Mouse (Mus musculus): ENCODE data around the gene Heatr5a. TPM values are rescaled to one million over a fixed set of nuclear protein-coding genes. Genes with fewer than 3 reads are reported as not detected.

The Heatr5a gene
- polyA plus RNA-seq, 1 experiment from 2014 or later: 12.7 TPM

DNA sequence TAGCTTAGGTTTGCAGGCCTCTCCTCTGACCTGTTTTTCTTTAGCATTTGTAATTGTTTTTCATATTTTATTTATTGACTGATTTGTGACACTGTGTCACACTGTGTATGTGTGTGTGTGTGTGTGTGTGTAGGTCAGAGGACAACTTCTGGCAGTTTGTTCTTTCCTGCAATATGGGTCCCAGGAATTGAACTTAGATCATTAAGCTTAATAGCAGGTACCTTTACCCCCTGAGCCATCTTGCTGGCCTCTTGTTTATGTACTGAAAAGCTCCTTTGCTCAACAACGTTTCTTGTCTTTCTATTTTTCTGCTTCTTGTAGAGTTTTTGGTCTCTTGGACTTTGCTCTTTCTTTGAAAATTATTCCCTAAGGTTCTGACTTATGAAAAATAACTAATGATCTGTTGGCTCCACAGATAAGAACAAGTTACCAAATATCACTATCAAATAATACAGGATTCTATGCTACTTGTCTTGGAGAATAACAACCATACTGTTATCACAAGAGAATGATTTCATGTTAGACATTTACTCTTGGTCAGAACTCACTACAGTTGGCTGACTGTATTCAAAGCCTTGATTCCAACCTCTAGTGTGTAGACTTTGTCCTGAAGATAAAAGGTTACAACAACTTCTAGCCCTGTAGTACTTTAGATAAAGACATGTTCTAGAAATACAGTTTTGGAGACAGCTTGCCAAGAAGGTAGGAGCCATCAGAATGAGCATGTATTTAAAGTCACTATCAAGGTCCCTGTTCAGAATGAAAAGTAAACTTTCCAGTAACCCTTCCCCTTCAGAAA lies 24.8 kb upstream of the Heatr5a start:
- WGBS: 83% methylated on average over 1 of the region's 1 CpGs
- H3K27me3 ChIP-seq (ENCODE audit: low read depth, poor library complexity, severe bottlenecking): no peaks in the 10 kb centered on the region
- no peak overlapping the region for H3K4me3 ChIP-seq
- peaks cover 45% of the 10 kb centered on the region for H3K36me3 ChIP-seq
- DNase-seq (ENCODE audit: low spot score): no peak
- no peak overlapping the region for H3K27ac ChIP-seq
- H3K9me3 ChIP-seq (replicated peaks): no peaks in the 10 kb centered on the region
- H3K4me1 ChIP-seq: no peaks in the 10 kb centered on the region

DNA sequence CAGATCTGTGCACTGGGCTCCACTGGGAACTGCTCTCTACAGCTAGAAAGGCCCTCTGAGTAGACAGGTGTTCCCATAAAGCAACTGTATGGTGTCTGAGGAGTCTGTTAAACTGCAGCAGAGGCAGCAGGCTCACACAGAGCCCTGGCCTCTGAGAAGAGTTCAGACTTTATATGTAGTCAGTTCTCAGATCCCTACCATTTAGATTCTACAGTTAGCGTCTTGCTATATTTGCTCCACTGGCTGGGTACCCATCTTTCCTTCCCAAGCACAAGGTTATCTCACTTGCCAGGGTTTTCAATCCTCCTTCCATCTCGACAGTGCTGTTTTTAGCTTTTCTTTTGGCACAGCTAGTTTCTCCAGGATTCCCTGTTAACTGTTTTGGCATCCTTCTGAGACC lies 19.5 kb upstream of the Heatr5a start:
- no peak for DNase-seq (ENCODE audit: low spot score)
- 86% methylated on average over 2 of the region's 2 CpGs for WGBS
- Histone ChIP-seq H3K9me3 (replicated peaks) (no peaks in the 10 kb centered on the region), H3K27me3 (ENCODE audit: low read depth, poor library complexity, severe bottlenecking) (no peaks in the 10 kb centered on the region), H3K4me3 (no peak overlapping the region), H3K4me1 (no peaks in the 10 kb centered on the region), H3K36me3 (peaks cover 20% of the 10 kb centered on the region), H3K27ac (no peak overlapping the region)

DNA sequence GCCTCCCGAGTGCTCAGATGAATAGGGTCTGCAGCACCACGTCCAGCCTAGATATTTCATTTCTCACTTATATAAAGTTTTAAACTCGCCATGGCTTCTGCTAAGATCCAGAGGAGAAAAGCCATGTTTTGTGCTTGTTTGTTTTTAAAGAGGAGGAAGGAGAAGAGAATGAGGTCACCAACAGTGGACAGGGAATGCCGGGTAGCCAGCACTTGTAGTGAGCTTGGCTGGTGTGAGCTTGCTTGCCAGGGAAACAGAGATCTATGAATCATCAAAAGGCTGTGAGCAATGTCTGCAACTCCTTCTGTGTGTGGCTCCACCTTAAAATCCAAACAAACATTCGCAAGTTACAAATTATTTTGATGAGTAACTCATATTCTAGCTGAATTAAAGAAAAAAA lies 17.4 kb upstream of the Heatr5a start:
- 89% methylated on average over 5 of the region's 5 CpGs for WGBS
- H3K4me1 ChIP-seq: no peaks in the 10 kb centered on the region

DNA sequence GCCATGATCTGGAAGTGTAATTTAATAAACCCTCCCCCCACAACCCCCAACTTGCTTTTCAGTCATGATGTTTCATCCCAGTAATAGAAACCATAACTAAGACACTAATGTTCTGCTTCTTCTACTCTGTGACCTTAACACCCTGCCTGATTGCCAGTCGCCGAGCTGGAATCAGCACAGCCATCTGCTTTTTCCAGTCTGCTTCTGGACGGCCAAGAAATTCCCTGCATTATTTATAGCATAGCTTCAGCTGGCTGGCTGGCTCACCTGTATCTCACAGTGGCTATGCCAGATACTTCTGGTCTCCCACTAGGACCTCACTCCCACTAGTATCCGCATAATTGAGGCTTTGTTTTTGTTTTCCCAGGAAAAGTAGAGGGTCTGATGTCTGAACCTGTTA lies 14.7 kb upstream of the Heatr5a start:
- Histone ChIP-seq H3K4me1 (no peaks in the 10 kb centered on the region), H3K27me3 (ENCODE audit: low read depth, poor library complexity, severe bottlenecking) (no peaks in the 10 kb centered on the region), H3K9me3 (replicated peaks) (no peaks in the 10 kb centered on the region), H3K27ac (no peak overlapping the region), H3K4me3 (no peak overlapping the region), H3K36me3 (no peaks in the 10 kb centered on the region)
- DNase-seq (ENCODE audit: low spot score): no peak
- WGBS: 76% methylated on average over 4 of the region's 4 CpGs

More for the DNA sequence above, 17.4 kb upstream of the Heatr5a start:
- Histone ChIP-seq H3K36me3 (no peaks in the 10 kb centered on the region), H3K27ac (no peak overlapping the region), H3K9me3 (replicated peaks) (no peaks in the 10 kb centered on the region), H3K4me3 (no peak overlapping the region), H3K27me3 (ENCODE audit: low read depth, poor library complexity, severe bottlenecking) (no peaks in the 10 kb centered on the region)
- DNase-seq (ENCODE audit: low spot score): no peak

DNA sequence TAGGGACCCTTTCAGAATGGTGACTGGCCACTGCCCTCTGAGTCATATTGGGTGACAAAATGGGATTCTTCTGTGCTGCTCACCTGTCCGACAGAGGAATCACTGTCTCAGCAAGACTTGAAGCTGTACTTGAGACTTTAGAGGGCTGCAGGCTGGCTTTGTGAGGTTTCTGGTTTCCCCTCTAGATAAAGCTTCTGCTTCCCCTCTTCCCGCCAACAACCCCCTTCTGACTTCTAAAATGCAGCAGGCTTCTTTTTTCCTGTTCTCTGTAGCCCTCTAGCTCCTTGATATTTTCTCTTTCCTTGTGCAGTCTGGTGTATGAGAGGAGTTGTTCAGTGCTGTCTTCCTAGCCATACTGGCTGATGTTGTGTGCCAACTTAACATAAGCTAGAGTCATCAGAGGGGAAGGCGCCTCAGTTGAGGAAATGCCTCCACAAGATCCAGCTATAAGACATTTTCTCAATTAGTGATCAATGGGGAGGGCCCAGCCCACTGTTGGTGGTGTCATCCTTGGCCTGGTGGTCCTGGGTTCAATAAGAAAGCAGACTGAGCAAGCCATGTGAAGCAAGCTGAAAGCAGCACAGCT lies 14.1 kb upstream of the Heatr5a start:
- Histone ChIP-seq H3K27ac (no peak overlapping the region), H3K27me3 (ENCODE audit: low read depth, poor library complexity, severe bottlenecking) (no peaks in the 10 kb centered on the region), H3K4me3 (no peak overlapping the region), H3K9me3 (replicated peaks) (no peaks in the 10 kb centered on the region), H3K36me3 (no peaks in the 10 kb centered on the region), H3K4me1 (no peaks in the 10 kb centered on the region)
- no peak for DNase-seq (ENCODE audit: low spot score)
- 88% methylated on average over 3 of the region's 3 CpGs for WGBS

DNA sequence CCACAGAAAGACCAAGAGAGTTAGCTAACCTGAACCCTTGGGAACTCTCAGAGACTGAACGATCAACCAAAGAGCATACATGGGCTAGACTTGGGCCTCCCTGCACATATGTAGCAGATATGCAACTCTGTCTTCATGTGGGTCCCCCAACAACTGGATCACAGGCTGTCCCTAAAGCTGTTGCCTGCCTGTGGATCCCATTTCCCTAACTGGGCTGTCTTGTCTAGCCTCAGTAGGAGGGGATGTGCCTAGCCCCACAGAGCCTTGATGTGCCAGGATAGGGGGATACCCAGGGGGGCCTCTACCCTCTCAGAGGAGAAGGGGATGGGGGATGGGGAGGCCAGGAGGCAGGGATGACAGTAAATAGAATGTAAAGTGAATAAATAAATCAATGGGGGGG lies 12.5 kb upstream of the Heatr5a start:
- Histone ChIP-seq H3K9me3 (replicated peaks) (no peaks in the 10 kb centered on the region), H3K4me1 (no peaks in the 10 kb centered on the region), H3K27me3 (ENCODE audit: low read depth, poor library complexity, severe bottlenecking) (no peaks in the 10 kb centered on the region), H3K27ac (no peak overlapping the region), H3K36me3 (no peaks in the 10 kb centered on the region), H3K4me3 (no peak overlapping the region)
- DNase-seq (ENCODE audit: low spot score): no peak
- WGBS: 94% methylated on average over 1 of the region's 1 CpGs

DNA sequence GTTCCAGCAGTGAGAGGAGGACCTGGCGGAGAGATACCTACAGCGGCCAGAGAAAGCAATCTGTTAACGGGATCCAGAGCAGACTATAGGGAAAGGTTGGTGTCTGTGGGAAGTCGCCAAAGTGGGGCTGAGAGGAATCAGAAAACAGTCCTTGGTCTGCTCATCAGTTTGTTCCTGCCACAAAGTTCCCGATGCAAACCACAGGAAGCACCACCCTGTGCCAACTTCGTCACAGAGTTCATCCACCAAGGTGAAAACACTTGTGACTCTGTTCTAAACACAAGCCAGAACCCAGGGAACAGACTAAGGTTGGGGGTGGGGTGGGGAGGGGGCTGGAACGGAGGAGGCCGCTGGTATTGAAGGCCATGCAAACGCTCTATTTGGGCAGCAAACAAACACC lies 5.4 kb upstream of the Heatr5a start:
- Histone ChIP-seq H3K9me3 (replicated peaks) (no peaks in the 10 kb centered on the region), H3K4me3 (no peak overlapping the region), H3K4me1 (no peaks in the 10 kb centered on the region), H3K36me3 (no peaks in the 10 kb centered on the region), H3K27me3 (ENCODE audit: low read depth, poor library complexity, severe bottlenecking) (no peaks in the 10 kb centered on the region), H3K27ac (no peak overlapping the region)
- WGBS: 80% methylated on average over 9 of the region's 9 CpGs
- DNase-seq (ENCODE audit: low spot score): no peak

DNA sequence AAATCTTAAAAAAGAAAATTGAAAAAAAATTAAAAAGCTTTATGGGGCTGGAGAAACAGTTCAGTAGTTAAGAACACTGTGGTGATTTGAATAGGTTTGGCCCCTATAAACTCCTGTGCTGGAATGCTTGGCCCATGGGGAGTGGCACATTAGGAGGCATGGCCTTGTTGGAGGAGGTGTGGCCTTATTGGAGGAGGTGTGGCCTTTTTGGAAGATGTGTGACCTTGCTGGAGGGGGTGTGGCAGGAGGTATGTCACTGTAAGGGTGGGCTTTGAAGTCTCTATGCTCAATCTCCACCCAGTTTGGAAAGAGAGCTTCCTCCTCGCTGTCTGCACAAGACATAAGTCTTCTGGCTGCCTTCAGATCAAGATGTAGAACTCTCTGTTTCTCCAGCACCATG lies 3.3 kb upstream of the Heatr5a start:
- Histone ChIP-seq H3K4me1 (peaks cover 10% of the 10 kb centered on the region), H3K4me3 (no peak overlapping the region), H3K27ac (no peak overlapping the region), H3K27me3 (ENCODE audit: low read depth, poor library complexity, severe bottlenecking) (no peaks in the 10 kb centered on the region), H3K36me3 (no peaks in the 10 kb centered on the region), H3K9me3 (replicated peaks) (no peaks in the 10 kb centered on the region)
- 83% methylated on average over 1 of the region's 1 CpGs for WGBS
- DNase-seq (ENCODE audit: low spot score): no peak

DNA sequence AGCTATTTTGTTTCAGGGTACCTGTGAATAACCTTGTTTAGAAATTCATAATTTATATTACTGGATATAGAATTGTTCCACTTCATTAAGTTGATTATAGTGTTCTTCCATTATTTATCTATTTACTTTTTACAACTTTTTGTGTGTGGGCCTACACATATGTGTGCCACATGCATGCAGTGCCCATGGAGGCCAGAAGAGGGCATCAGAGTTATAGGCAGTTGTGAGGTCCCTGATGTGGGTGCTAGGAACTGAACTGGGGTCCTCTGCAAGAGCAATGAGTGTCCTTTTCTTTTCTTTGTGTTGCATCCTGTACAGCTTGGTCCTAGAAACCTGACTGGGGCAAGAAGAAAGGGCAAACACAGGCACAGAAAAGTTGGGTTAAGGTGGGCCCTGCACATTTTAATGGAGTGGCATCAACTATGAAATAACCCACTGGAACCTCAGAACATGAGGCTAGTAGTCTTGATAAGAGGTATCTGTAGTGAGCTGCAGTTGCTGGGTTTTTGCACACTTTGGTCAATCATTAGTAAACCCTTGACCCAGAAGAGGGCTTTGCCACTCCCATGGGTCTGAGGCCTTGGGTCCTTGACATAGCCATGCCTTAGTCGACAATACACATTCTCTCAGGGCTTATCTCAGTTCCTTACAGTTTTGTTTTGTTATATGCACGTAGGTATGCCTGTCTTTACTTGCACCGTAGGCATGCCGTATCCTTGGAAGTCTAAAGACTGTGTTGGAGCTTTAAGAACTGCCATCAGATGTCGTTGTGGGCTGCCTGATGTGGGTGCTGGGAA lies 1.3 kb upstream of the Heatr5a start:
- Histone ChIP-seq H3K27ac (no peak overlapping the region), H3K4me1 (peaks cover 10% of the 10 kb centered on the region), H3K4me3 (no peak overlapping the region), H3K9me3 (replicated peaks) (no peaks in the 10 kb centered on the region), H3K36me3 (no peaks in the 10 kb centered on the region), H3K27me3 (ENCODE audit: low read depth, poor library complexity, severe bottlenecking) (no peaks in the 10 kb centered on the region)
- DNase-seq (ENCODE audit: low spot score): no peak
- 96% methylated on average over 5 of the region's 5 CpGs for whole genome bisulfite sequencing

DNA sequence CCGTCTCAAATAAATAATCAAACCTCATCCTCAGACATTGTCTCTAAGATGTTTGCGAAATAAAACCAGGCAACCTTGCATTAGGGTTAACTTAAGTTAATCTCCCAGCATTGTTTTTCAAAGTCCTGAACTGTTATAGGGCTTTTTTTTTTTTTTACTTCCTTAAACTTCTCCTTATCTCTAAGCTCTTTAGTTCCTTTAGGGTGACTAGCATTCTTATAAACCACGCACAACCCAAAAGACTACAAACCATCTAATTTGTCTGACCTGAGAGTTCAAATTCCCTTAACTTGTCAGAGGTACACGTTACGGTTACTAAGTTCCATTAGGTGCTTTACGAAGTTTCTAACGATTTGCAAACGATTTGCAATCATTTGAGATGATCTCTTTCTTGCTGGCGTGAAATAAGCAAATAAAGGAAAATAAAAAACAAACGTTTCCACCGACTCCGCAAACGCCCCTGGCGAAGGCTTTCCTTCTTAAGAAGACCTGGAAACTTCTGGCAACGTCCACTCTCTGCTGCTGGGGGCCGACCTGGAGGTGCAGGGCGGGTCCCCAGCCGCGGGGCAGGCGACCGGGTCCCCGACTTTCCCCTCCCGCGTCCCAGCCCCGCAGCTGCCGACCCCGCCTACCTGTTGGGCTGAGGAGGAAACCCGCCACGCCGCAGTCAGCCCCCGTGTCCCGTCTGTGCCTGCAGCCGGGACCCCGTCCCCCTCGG lies 610 bp downstream of the Heatr5a start:
- Histone ChIP-seq H3K9me3 (replicated peaks) (no peaks in the 10 kb centered on the region), H3K27ac (peak overlapping the region; percentile 94), H3K27me3 (ENCODE audit: low read depth, poor library complexity, severe bottlenecking) (no peaks in the 10 kb centered on the region), H3K36me3 (no peaks in the 10 kb centered on the region), H3K4me3 (peak overlapping the region; percentile 95), H3K4me1 (peaks cover 10% of the 10 kb centered on the region)
- DNase-seq (ENCODE audit: low spot score): peak; percentile 25
- WGBS: 1% methylated on average over 34 of the region's 35 CpGs

DNA sequence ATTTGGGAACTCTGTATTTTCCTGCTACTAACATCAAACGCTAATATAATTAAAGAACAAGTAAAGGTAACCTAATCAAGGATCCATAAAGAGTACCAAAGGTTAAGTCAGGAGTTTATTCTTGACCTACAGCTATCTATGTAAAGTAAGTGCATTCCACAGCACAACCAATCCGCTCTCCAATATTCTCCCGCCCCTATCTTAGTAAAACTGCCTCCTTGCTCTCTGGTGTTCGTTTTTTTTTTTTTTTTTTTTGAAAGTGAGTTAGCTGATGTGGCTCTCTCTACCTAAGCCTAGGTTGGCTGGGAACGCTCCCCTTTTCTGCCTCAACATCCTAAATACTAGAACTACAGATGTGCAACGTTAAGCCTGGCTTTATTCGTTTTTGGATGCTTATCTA lies 1.2 kb downstream of the Heatr5a start:
- Histone ChIP-seq H3K27ac (no peak overlapping the region), H3K4me1 (peaks cover 10% of the 10 kb centered on the region), H3K27me3 (ENCODE audit: low read depth, poor library complexity, severe bottlenecking) (no peaks in the 10 kb centered on the region), H3K9me3 (replicated peaks) (no peaks in the 10 kb centered on the region), H3K4me3 (peak overlapping the region; percentile 95), H3K36me3 (no peaks in the 10 kb centered on the region)
- DNase-seq (ENCODE audit: low spot score): peak; percentile 19
- 27% methylated on average over 7 of the region's 7 CpGs for WGBS

DNA sequence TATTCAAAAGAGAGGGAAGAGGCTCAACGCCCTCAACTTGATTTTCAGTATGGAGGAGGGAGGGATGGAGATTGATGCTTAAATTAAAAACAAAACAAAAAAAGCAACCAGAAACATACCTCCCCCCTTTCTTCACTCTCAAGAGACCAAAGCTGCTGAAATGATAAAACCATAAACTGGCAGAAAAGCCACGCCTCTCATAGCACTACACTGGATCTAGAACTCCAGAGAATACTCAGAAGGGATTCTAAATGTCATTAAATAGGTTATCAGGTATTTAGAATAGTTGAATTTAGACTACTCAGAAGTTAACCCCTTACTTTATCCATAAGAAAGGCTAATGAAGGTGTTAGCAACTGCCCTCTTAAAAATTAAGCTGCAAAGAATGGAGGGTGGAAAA lies 2.0 kb downstream of the Heatr5a start:
- Histone ChIP-seq H3K4me1 (peaks cover 10% of the 10 kb centered on the region), H3K27me3 (ENCODE audit: low read depth, poor library complexity, severe bottlenecking) (no peaks in the 10 kb centered on the region), H3K27ac (no peak overlapping the region), H3K36me3 (no peaks in the 10 kb centered on the region), H3K4me3 (no peak overlapping the region), H3K9me3 (replicated peaks) (no peaks in the 10 kb centered on the region)
- no peak for DNase-seq (ENCODE audit: low spot score)
- 90% methylated on average over 2 of the region's 2 CpGs for WGBS
